Mouse (Mus musculus) myocyte (in vitro differentiated cells): ENCODE measurements at regions not wholly inside any gene's neighbourhood (a gene's known extent, or its start where the extent isn't known, plus 50 kb on each side); places are given as distances from the start of the nearest gene placed in this dataset.

Experiments used
- E2F4 ChIP-seq: IDR thresholded peaks from one replicate; pipeline ENCODE4 v1.6.1; 2011; ENCODE audit warnings: mild to moderate bottlenecking, control low read depth, moderate library complexity; ENCODE audit not compliant: insufficient read depth
- MAX ChIP-seq: IDR thresholded peaks from one replicate; pipeline ENCODE4 v1.6.1; 2011; ENCODE audit warnings: low read depth, mild to moderate bottlenecking, control low read depth
- MYOD1 ChIP-seq, 3 experiments: IDR thresholded peaks; one replicate each; pipeline ENCODE4 v1.6.1; 2011; ENCODE audit warnings: control low read depth in 2 of 3, low read depth in 2 of 3, mild to moderate bottlenecking in 2 of 3, moderate library complexity in 1 of 3; ENCODE audit not compliant: insufficient read length in 2 of 3, control insufficient read depth in 1 of 3
- MYOG ChIP-seq, 3 experiments: IDR thresholded peaks; one replicate each; pipeline ENCODE4 v1.6.1; 2011; ENCODE audit warnings: control low read depth in 2 of 3, low read depth in 2 of 3, mild to moderate bottlenecking in 2 of 3; ENCODE audit not compliant: insufficient read length in 2 of 3, control insufficient read depth in 1 of 3, insufficient read depth in 1 of 3
- POLR2A ChIP-seq: IDR thresholded peaks from one replicate; pipeline ENCODE4 v1.6.1; 2011; ENCODE audit warnings: low read depth, mild to moderate bottlenecking, control low read depth, moderate library complexity; ENCODE audit not compliant: insufficient read length
- POLR2AphosphoS2 ChIP-seq: IDR thresholded peaks from one replicate; pipeline ENCODE4 v1.6.1; 2011; ENCODE audit warnings: low read depth, control low read depth; ENCODE audit not compliant: insufficient read length
- TCF12 ChIP-seq: IDR thresholded peaks from one replicate; pipeline ENCODE4 v1.6.1; 2011; ENCODE audit warnings: mild to moderate bottlenecking, control low read depth; ENCODE audit not compliant: poor library complexity, insufficient read depth, severe bottlenecking
- TCF3 ChIP-seq: IDR thresholded peaks from one replicate; pipeline ENCODE4 v1.6.1; 2011; ENCODE audit warnings: low read depth, control low read depth; ENCODE audit not compliant: insufficient read length
- USF1 ChIP-seq: IDR thresholded peaks from one replicate; pipeline ENCODE4 v1.6.1; 2011; ENCODE audit warnings: low read depth, mild to moderate bottlenecking, control low read depth, moderate library complexity

DNA sequence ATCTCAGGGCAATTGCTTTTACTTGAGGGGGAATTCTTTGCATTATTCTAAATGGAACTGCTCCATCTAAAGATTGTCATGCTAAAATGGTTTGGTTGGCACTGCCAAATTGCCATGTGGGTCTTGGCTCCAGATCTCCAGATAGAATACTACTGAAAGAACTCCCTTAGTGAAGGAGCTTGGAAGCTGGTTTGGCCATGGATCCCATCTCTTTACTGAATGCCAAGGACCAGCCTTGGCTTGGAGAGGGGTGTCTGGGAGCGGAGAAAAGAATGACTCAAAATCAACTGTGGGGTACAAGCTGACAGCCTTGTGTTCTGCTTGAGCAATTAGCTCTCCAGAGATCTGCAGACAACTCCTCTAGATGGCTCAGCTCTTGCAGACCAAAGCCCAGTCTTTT lies 105.8 kb downstream of the Fam173b start:
- no peak for TF ChIP-seq MYOG (IDR thresholded peaks at IDR 0.05; ENCODE audit: control insufficient read depth in 1 of 3, insufficient read depth in 1 of 3, insufficient read length in 2 of 3, low read depth in 2 of 3)
- TF ChIP-seq POLR2A: no peak
- TF ChIP-seq TCF3: no peak
- no peak for TF ChIP-seq MAX
- TF ChIP-seq USF1: no peak
- TF ChIP-seq TCF12: no peak
- no peak for TF ChIP-seq MYOD1 (IDR thresholded peaks at IDR 0.05; ENCODE audit: control insufficient read depth in 1 of 3, insufficient read length in 2 of 3, low read depth in 2 of 3)
- no peak for TF ChIP-seq E2F4
- TF ChIP-seq POLR2AphosphoS2: no peak
